Mouse (Mus musculus): ENCODE measurements at regions not wholly inside any gene's neighbourhood (a gene's known extent, or its start where the extent isn't known, plus 50 kb on each side); places are given as distances from the start of the nearest gene placed in this dataset.

GRCm38 (mm10) chr12:50897606-50898166, 248.8 kb upstream of the Prkd1 start:
- 68% methylated on average over 3 of the region's 3 CpGs for WGBS
- Histone ChIP-seq H3K4me2 (ENCODE audit: low read depth, low read length) (no peak overlapping the region), H3K27ac (replicated peaks; ENCODE audit: low read depth, low read length) (no peak overlapping the region)

GRCm38 (mm10) chr12:50893604-50894003, 244.7 kb upstream of the Prkd1 start:
- Histone ChIP-seq H3K4me1 (ENCODE audit: control insufficient read depth, insufficient read depth, low read length) (no peaks in the 10 kb centered on the region), H3K9me3 (replicated peaks; ENCODE audit: control insufficient read depth, low read length) (no peaks in the 10 kb centered on the region), H3K9ac (replicated peaks; ENCODE audit: low read length) (no peak overlapping the region), H3K36me3 (replicated peaks; ENCODE audit: control insufficient read depth, insufficient read depth, low read depth, low read length) (no peaks in the 10 kb centered on the region), H3K4me3 (ENCODE audit: low read depth, low read length) (no peak overlapping the region), H3K27me3 (ENCODE audit: control insufficient read depth, insufficient read depth, low read length) (no peaks in the 10 kb centered on the region), H3K27ac (replicated peaks; ENCODE audit: low read depth, low read length) (no peak overlapping the region), H3K4me2 (ENCODE audit: low read depth, low read length) (no peak overlapping the region)
- ATAC-seq (replicated peaks; ENCODE audit: insufficient number of reproducible peaks, low FRiP score, low TSS enrichment, low read depth) (no peak), DNase-seq (ENCODE audit: low spot score) (no peak)
- WGBS = 47% methylated on average over 5 of the region's 5 CpGs

More at GRCm38 (mm10) chr12:50897606-50898166, 248.8 kb upstream of the Prkd1 start:
- Histone ChIP-seq H3K9me3 (replicated peaks; ENCODE audit: control insufficient read depth, low read length) (no peaks in the 10 kb centered on the region), H3K4me3 (ENCODE audit: low read depth, low read length) (no peak overlapping the region), H3K9ac (replicated peaks; ENCODE audit: low read length) (no peak overlapping the region), H3K36me3 (replicated peaks; ENCODE audit: control insufficient read depth, insufficient read depth, low read depth, low read length) (no peaks in the 10 kb centered on the region), H3K4me1 (ENCODE audit: control insufficient read depth, insufficient read depth, low read length) (no peaks in the 10 kb centered on the region), H3K27me3 (ENCODE audit: control insufficient read depth, insufficient read depth, low read length) (no peaks in the 10 kb centered on the region)
- DNase-seq (ENCODE audit: low spot score) (no peak), ATAC-seq (replicated peaks; ENCODE audit: insufficient number of reproducible peaks, low FRiP score, low TSS enrichment, low read depth) (no peak)

- H3K4me1 ChIP-seq (ENCODE audit: control insufficient read depth, insufficient read depth, low read length) = no peaks in the 10 kb centered on the region
- H3K27me3 ChIP-seq (ENCODE audit: control insufficient read depth, insufficient read depth, low read length) = no peaks in the 10 kb centered on the region
- no peaks in the 10 kb centered on the region for H3K9me3 ChIP-seq (replicated peaks; ENCODE audit: control insufficient read depth, low read length)
- H3K4me3 ChIP-seq (ENCODE audit: low read depth, low read length) = no peak overlapping the region
- H3K36me3 ChIP-seq (replicated peaks; ENCODE audit: control insufficient read depth, insufficient read depth, low read depth, low read length) = no peaks in the 10 kb centered on the region
- no peak overlapping the region for H3K9ac ChIP-seq (replicated peaks; ENCODE audit: low read length)
- no peak overlapping the region for H3K4me2 ChIP-seq (ENCODE audit: low read depth, low read length)
- no peak for DNase-seq (ENCODE audit: low spot score)
- H3K27ac ChIP-seq (replicated peaks; ENCODE audit: low read depth, low read length) = no peak overlapping the region
- ATAC-seq (replicated peaks; ENCODE audit: insufficient number of reproducible peaks, low FRiP score, low TSS enrichment, low read depth) = no peak
These were observed 226.9 kb upstream of the Prkd1 start for GRCm38 (mm10) chr12:50875796-50876195.

- Histone ChIP-seq H3K27ac (replicated peaks; ENCODE audit: low read depth, low read length) (no peak overlapping the region), H3K4me2 (ENCODE audit: low read depth, low read length) (no peak overlapping the region), H3K27me3 (ENCODE audit: control insufficient read depth, insufficient read depth, low read length) (no peaks in the 10 kb centered on the region), H3K36me3 (replicated peaks; ENCODE audit: control insufficient read depth, insufficient read depth, low read depth, low read length) (no peaks in the 10 kb centered on the region), H3K4me1 (ENCODE audit: control insufficient read depth, insufficient read depth, low read length) (no peaks in the 10 kb centered on the region), H3K4me3 (ENCODE audit: low read depth, low read length) (no peak overlapping the region), H3K9me3 (replicated peaks; ENCODE audit: control insufficient read depth, low read length) (no peaks in the 10 kb centered on the region), H3K9ac (replicated peaks; ENCODE audit: low read length) (no peak overlapping the region)
- 92% methylated on average over 4 of the region's 4 CpGs for WGBS
- ATAC-seq (replicated peaks; ENCODE audit: insufficient number of reproducible peaks, low FRiP score, low TSS enrichment, low read depth) = no peak
- DNase-seq (ENCODE audit: low spot score) = no peak
These were observed 225.1 kb upstream of the Prkd1 start for GRCm38 (mm10) chr12:50874024-50874398.

GRCm38 (mm10) chr12:50873390-50874023, 224.6 kb upstream of the Prkd1 start:
- DNase-seq (ENCODE audit: low spot score) (no peak), ATAC-seq (replicated peaks; ENCODE audit: insufficient number of reproducible peaks, low FRiP score, low TSS enrichment, low read depth) (no peak)
- no peaks in the 10 kb centered on the region for H3K36me3 ChIP-seq (replicated peaks; ENCODE audit: control insufficient read depth, insufficient read depth, low read depth, low read length)
- H3K4me2 ChIP-seq (ENCODE audit: low read depth, low read length) = no peak overlapping the region
- H3K9ac ChIP-seq (replicated peaks; ENCODE audit: low read length) = no peak overlapping the region
- H3K4me3 ChIP-seq (ENCODE audit: low read depth, low read length) = no peak overlapping the region
- H3K27me3 ChIP-seq (ENCODE audit: control insufficient read depth, insufficient read depth, low read length) = no peaks in the 10 kb centered on the region
- no peaks in the 10 kb centered on the region for H3K4me1 ChIP-seq (ENCODE audit: control insufficient read depth, insufficient read depth, low read length)
- WGBS = 84% methylated on average over 11 of the region's 11 CpGs
- H3K9me3 ChIP-seq (replicated peaks; ENCODE audit: control insufficient read depth, low read length) = no peaks in the 10 kb centered on the region
- no peak overlapping the region for H3K27ac ChIP-seq (replicated peaks; ENCODE audit: low read depth, low read length)

GRCm38 (mm10) chr12:50851644-50852043, 202.7 kb upstream of the Prkd1 start:
- DNase-seq (ENCODE audit: low spot score) (no peak), ATAC-seq (replicated peaks; ENCODE audit: insufficient number of reproducible peaks, low FRiP score, low TSS enrichment, low read depth) (no peak)
- Histone ChIP-seq H3K9me3 (replicated peaks; ENCODE audit: control insufficient read depth, low read length) (no peaks in the 10 kb centered on the region), H3K4me2 (ENCODE audit: low read depth, low read length) (no peak overlapping the region), H3K9ac (replicated peaks; ENCODE audit: low read length) (no peak overlapping the region), H3K4me3 (ENCODE audit: low read depth, low read length) (no peak overlapping the region), H3K27ac (replicated peaks; ENCODE audit: low read depth, low read length) (no peak overlapping the region), H3K36me3 (replicated peaks; ENCODE audit: control insufficient read depth, insufficient read depth, low read depth, low read length) (no peaks in the 10 kb centered on the region), H3K27me3 (ENCODE audit: control insufficient read depth, insufficient read depth, low read length) (no peaks in the 10 kb centered on the region), H3K4me1 (ENCODE audit: control insufficient read depth, insufficient read depth, low read length) (no peaks in the 10 kb centered on the region)
- WGBS = 83% methylated on average over 3 of the region's 3 CpGs

- H3K36me3 ChIP-seq (replicated peaks; ENCODE audit: control insufficient read depth, insufficient read depth, low read depth, low read length) = no peaks in the 10 kb centered on the region
- no peaks in the 10 kb centered on the region for H3K27me3 ChIP-seq (ENCODE audit: control insufficient read depth, insufficient read depth, low read length)
- DNase-seq (ENCODE audit: low spot score) (no peak), ATAC-seq (replicated peaks; ENCODE audit: insufficient number of reproducible peaks, low FRiP score, low TSS enrichment, low read depth) (no peak)
- no peak overlapping the region for H3K4me3 ChIP-seq (ENCODE audit: low read depth, low read length)
- H3K9me3 ChIP-seq (replicated peaks; ENCODE audit: control insufficient read depth, low read length) = no peaks in the 10 kb centered on the region
- no peak overlapping the region for H3K9ac ChIP-seq (replicated peaks; ENCODE audit: low read length)
- H3K27ac ChIP-seq (replicated peaks; ENCODE audit: low read depth, low read length) = no peak overlapping the region
- WGBS = 78% methylated on average over 3 of the region's 3 CpGs
- H3K4me2 ChIP-seq (ENCODE audit: low read depth, low read length) = no peak overlapping the region
- no peaks in the 10 kb centered on the region for H3K4me1 ChIP-seq (ENCODE audit: control insufficient read depth, insufficient read depth, low read length)
These were observed 199.1 kb upstream of the Prkd1 start for GRCm38 (mm10) chr12:50847976-50848375.

- no peak overlapping the region for H3K27ac ChIP-seq (replicated peaks; ENCODE audit: low read depth, low read length)
These were observed 193.8 kb upstream of the Prkd1 start for GRCm38 (mm10) chr12:50842744-50843143.

More at GRCm38 (mm10) chr12:50842744-50843143, 193.8 kb upstream of the Prkd1 start:
- H3K4me2 ChIP-seq (ENCODE audit: low read depth, low read length) = no peak overlapping the region
- H3K9me3 ChIP-seq (replicated peaks; ENCODE audit: control insufficient read depth, low read length) = no peaks in the 10 kb centered on the region
- 84% methylated on average over 6 of the region's 6 CpGs for WGBS
- no peaks in the 10 kb centered on the region for H3K36me3 ChIP-seq (replicated peaks; ENCODE audit: control insufficient read depth, insufficient read depth, low read depth, low read length)
- no peak overlapping the region for H3K9ac ChIP-seq (replicated peaks; ENCODE audit: low read length)
- ATAC-seq (replicated peaks; ENCODE audit: insufficient number of reproducible peaks, low FRiP score, low TSS enrichment, low read depth) (no peak), DNase-seq (ENCODE audit: low spot score) (no peak)
- no peak overlapping the region for H3K4me3 ChIP-seq (ENCODE audit: low read depth, low read length)
- H3K27me3 ChIP-seq (ENCODE audit: control insufficient read depth, insufficient read depth, low read length) = no peaks in the 10 kb centered on the region
- no peaks in the 10 kb centered on the region for H3K4me1 ChIP-seq (ENCODE audit: control insufficient read depth, insufficient read depth, low read length)

Data from embryonic facial prominence, embryonic 11.5 days (tissue).